Mouse (Mus musculus): ENCODE results near the gene Manea.

DNA sequence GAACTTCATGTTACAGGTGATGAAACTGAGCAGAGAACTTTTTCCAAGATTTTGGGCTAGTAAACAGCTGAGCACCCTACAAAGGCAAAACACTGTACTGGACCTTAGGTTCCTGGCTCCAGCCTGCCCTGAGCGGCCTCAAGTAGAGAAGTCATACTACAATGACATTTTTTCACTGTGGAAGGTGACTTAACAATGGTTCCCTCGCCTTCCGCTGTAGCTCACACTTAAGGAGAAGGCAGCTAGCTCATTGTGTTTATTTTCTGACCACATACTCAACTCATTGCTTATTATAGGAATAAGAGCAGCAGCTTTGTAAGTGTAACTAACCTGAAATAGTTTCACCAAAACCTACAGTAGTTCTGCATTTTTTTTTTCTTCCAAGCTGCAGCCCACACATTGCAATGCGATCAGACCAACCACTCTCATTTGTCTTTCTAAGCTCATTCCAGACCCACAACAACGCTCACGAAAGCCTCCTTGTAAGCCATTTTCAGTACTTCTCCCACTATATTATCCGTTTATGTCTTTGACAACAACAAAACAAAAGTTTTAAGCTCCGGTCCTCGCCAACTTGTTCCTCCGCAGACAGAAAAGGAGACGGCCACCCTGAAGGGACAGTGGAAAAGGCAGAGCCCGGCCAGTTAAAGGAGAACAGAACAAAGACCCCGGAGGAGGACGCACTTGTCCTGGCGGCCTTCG lies 799 bp downstream of the Manea start:
- TF ChIP-seq EP300 (IDR thresholded peaks at IDR 0.05; ENCODE audit: low read depth): no peak
- TF ChIP-seq CTCF (IDR thresholded peaks at IDR 0.05; ENCODE audit: low read depth): no peak

All from liver, postnatal 0 days (tissue).